ENCODE assay signal across 8 mouse cellular contexts in the genomic region with DNA sequence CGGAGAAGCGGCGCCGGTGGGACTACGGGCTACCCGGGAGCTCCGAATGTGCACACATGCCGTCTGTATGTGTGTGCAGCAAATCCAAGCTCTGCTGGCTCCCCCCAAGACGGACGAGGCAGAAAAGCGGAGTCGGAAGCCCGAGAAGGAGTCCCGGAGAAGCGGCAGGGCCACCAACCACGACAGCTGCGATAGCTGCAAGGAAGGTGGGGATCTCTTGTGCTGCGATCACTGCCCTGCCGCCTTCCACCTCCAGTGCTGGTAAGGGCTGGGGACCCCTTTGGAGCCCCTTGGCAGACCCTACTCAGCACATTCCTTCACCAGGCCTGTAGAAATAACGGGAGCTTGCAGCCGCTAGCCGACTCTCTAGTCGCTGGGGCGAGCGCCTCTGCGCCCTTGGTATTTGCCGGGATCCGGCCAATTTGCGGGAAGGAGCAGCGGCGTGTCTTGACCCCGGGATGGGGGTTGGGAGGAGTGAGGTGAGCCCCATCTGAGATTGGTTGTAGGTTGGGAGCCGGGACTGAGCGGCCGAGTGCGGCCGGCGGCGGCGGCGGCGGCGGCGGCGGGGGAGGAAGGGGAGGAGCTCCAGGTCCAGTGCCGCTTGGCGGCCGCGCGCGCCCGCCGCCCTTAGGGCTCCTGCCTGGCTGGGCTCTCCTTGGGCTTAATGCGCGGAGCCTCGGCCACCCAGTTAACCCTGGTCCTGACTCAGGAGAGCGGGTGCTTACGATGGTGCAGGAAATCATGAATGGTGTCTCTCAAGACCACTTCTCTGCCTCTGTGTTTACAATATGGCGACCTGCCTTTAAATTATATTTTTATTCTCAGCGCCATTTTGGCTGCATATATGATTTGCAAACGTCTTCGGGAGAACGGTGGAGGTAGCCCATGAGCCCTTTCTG. TPM values are rescaled to one million over a fixed set of nuclear protein-coding genes. Genes with fewer than 3 reads are reported as not detected.
DNase-seq lines count a peak whose midpoint lies in the region; TF ChIP-seq lines count a peak whose summit lies in the region.

No protein-coding gene starts in this region.

- peak overlapping the region; percentile 83 to 96 (median 88) for H3K4me3 ChIP-seq in CH12.LX (replicated peaks in 1 of 3; ENCODE audit: low read depth in 2 of 3, low read length in 2 of 3, poor library complexity in 1 of 3)
- peak overlapping the region; percentile 100 for H3K4me3 ChIP-seq in forebrain, embryonic 10.5 days
- H3K4me3 ChIP-seq in lung, adult 2 months (replicated peaks; ENCODE audit: extremely low read depth, low read depth, low read length), result peak overlapping the region; percentile 99

- in situ Hi-C loops in CH12.LX (cut with MboI; ENCODE audit: low pct_ligation_motif_present, low pct_unique_long_range_greater_than_20kb, low sequenced_read_pairs), result no loop called here

- peaks cover 14 to 39% of the 10 kb centered on the region in 2 experiments for H3K36me3 ChIP-seq in CH12.LX (replicated peaks in 1 of 2; ENCODE audit: control insufficient read depth in 1 of 2, insufficient read depth in 1 of 2, low read length in 1 of 2)
- H3K36me3 ChIP-seq in forebrain, embryonic 10.5 days (replicated peaks), result peaks cover 42% of the 10 kb centered on the region

- peaks cover 5 to 43% of the 10 kb centered on the region in 2 experiments for H3K4me1 ChIP-seq in CH12.LX (ENCODE audit: control insufficient read depth in 1 of 2, insufficient read depth in 2 of 2)
- peaks cover 28% of the 10 kb centered on the region for H3K4me1 ChIP-seq in forebrain, embryonic 10.5 days
- peaks cover 6% of the 10 kb centered on the region; the same call in 1 of the 2 replicates for H3K4me1 ChIP-seq in lung, adult 2 months (ENCODE audit: control insufficient read depth, insufficient read depth, low read length)

- TF ChIP-seq CTCF in CH12.LX (conservative IDR thresholded peaks at IDR 0.05 in 1 of 2, IDR thresholded peaks at IDR 0.05 in 1 of 2; ENCODE audit: low read depth in 2 of 2, low read length in 2 of 2), result no peak
- TF ChIP-seq CTCF in brain, embryonic 14.5 days (IDR thresholded peaks at IDR 0.05; ENCODE audit: borderline replicate concordance, extremely low read depth, insufficient read depth, insufficient read length), result no peak
- TF ChIP-seq CTCF in lung, adult 2 months (IDR thresholded peaks at IDR 0.05; ENCODE audit: insufficient read depth, low read length), result no peak

- TF ChIP-seq EP300 in CH12.LX (IDR thresholded peaks at IDR 0.05; ENCODE audit: low read length), result no peak

- peak overlapping the region; percentile 99 for H3K9ac ChIP-seq in CH12.LX (ENCODE audit: insufficient read depth, low read depth)

- DNase-seq in CH12.LX (ENCODE audit: extremely low read depth), result peak; percentile 51
- peak; percentile 81 for DNase-seq in brain, embryonic 14.5 days (ENCODE audit: low read depth)
- DNase-seq in forebrain, embryonic 10.5 days (ENCODE audit: extremely low spot score, low spot score), result peak; percentile 82
- peak; percentile 75 for DNase-seq in heart, postnatal 14 days
- peak; percentile 38 for DNase-seq in large intestine, adult 2 months (ENCODE audit: low read depth, low spot score)
- peak; percentile 83 for DNase-seq in lung, adult 2 months
- peak; percentile 62 for DNase-seq in ovary, postnatal 14 days (ENCODE audit: low spot score)
- DNase-seq in thymus, postnatal 10 days (ENCODE audit: low spot score in 2 of 2), result peak; percentile 55 to 57

- peak; percentile 74 for TF ChIP-seq POLR2A in CH12.LX (IDR thresholded peaks at IDR 0.05; ENCODE audit: low read depth, low read length)
- TF ChIP-seq POLR2A in brain, embryonic 14.5 days (IDR thresholded peaks at IDR 0.05; ENCODE audit: borderline replicate concordance, extremely low read depth, insufficient read depth, insufficient read length, poor library complexity, severe bottlenecking), result peak; percentile 70; the same call in 1 of the 2 replicates
- peak; percentile 78; the same call in 1 of the 2 replicates for TF ChIP-seq POLR2A in lung, adult 2 months (IDR thresholded peaks at IDR 0.05; ENCODE audit: borderline replicate concordance, extremely low read depth, low read depth, low read length)

- peak overlapping the region; percentile 84 for H3K27ac ChIP-seq in CH12.LX (ENCODE audit: insufficient read depth, low read depth)
- peak overlapping the region; percentile 97 for H3K27ac ChIP-seq in forebrain, embryonic 10.5 days

- peak overlapping the region; percentile 84 for H3K4me2 ChIP-seq in CH12.LX (ENCODE audit: insufficient read depth, low read depth, poor library complexity, severe bottlenecking)

- dilution Hi-C loops in CH12.LX (cut with MboI; ENCODE audit: extremely low pct_ligation_motif_present, extremely low pct_unique_long_range_greater_than_20kb, low sequenced_read_pairs), result no loop called here

- H3K9me3 ChIP-seq in CH12.LX (replicated peaks; ENCODE audit: low read length), result no peaks in the 10 kb centered on the region
- no peaks in the 10 kb centered on the region for H3K9me3 ChIP-seq in forebrain, embryonic 10.5 days

- H3K27me3 ChIP-seq in CH12.LX (replicated peaks), result no peaks in the 10 kb centered on the region
- H3K27me3 ChIP-seq in forebrain, embryonic 10.5 days (ENCODE audit: poor library complexity, severe bottlenecking), result no peaks in the 10 kb centered on the region

- intact Hi-C loops in heart, postnatal 14 days (cut with DNase I), result no loop called here

- 1% methylated on average over 63 of the region's 63 CpGs for WGBS in forebrain, embryonic 10.5 days
- under 1% methylated on average over 57 of the region's 63 CpGs for WGBS in large intestine, adult 2 months
- WGBS in lung, adult 2 months, result under 1% methylated on average over 57 of the region's 63 CpGs

- no peak for TF ChIP-seq RAD21 in CH12.LX (IDR thresholded peaks at IDR 0.05; ENCODE audit: low read depth, low read length)

- H3K79me2 ChIP-seq in CH12.LX (replicated peaks; ENCODE audit: control insufficient read depth, extremely low read depth, insufficient read depth, poor library complexity, severe bottlenecking), result peaks cover 64% of the 10 kb centered on the region

TF ChIP-seq in CH12.LX, 34 proteins besides CTCF, POLR2A, EP300 and RAD21:
- peak; percentile 55; the same call in 1 of the 2 replicates for TF ChIP-seq MXI1 (IDR thresholded peaks at IDR 0.05; ENCODE audit: low read depth, low read length)
- 0 out of 2 replicates have a peak, but pooled peaks have one; percentile 53 for TF ChIP-seq CHD2 (IDR thresholded peaks at IDR 0.05; ENCODE audit: low read length)
- no peak for TF ChIP-seq USF2 (conservative IDR thresholded peaks at IDR 0.05; ENCODE audit: low read depth, low read length)
- TF ChIP-seq IRF4 (IDR thresholded peaks at IDR 0.05; ENCODE audit: low read depth, low read length), result no peak
- TF ChIP-seq POLR2AphosphoS2 (IDR thresholded peaks at IDR 0.05; ENCODE audit: low read depth, low read length), result no peak

RNA-seq across cellular contexts. Expression of a gene that starts 1.6 kb away (rescaled TPM):
- 28.4 and 30.5 TPM in 2 replicates for total RNA-seq in CH12.LX (2012; rRNA removed)
- total RNA-seq in CH12.LX (2014; rRNA removed), result 10.7 and 12.2 TPM in 2 replicates
- 59.7 and 61.8 TPM in 2 replicates for polyA plus RNA-seq in CH12.LX (2012; ENCODE audit: insufficient read length, low read depth)
- polyA plus RNA-seq in brain, embryonic 14.5 days (2012; rRNA removed), result 64.7 and 76.0 TPM in 2 replicates
- 17.0 and 20.7 TPM in 2 replicates for polyA plus RNA-seq in forebrain, embryonic 10.5 days (2016; fragmentation: Nextera tagmentation; extraction: Ambion mirVana)
- 10 to 100 TPM; 28.6 to 34.9 TPM for total RNA-seq in heart, postnatal 14 days (2021)
- polyA plus RNA-seq in large intestine, adult 2 months (2012; rRNA removed), result 27.0 and 41.8 TPM in 2 replicates
- 50.4 and 55.3 TPM in 2 replicates for polyA plus RNA-seq in lung, adult 2 months (2012; rRNA removed)

RNA-seq across cellular contexts. Expression of a gene that starts 47.9 kb away (rescaled TPM):
- total RNA-seq in CH12.LX (2012; rRNA removed) (37.7 and 39.0 TPM in 2 replicates), CH12.LX (2014; rRNA removed) (33.6 and 33.7 TPM in 2 replicates)
- 20.9 and 21.6 TPM in 2 replicates for polyA plus RNA-seq in CH12.LX (2012; ENCODE audit: insufficient read length, low read depth)
- polyA plus RNA-seq in brain, embryonic 14.5 days (2012; rRNA removed), result 30.9 and 38.7 TPM in 2 replicates
- 14.4 and 17.1 TPM in 2 replicates for polyA plus RNA-seq in forebrain, embryonic 10.5 days (2016; fragmentation: Nextera tagmentation; extraction: Ambion mirVana)
- total RNA-seq in heart, postnatal 14 days (2021), result 1 to 10 TPM; 3.8 to 3.9 TPM
- polyA plus RNA-seq in large intestine, adult 2 months (2012; rRNA removed), result 4.7 and 5.0 TPM in 2 replicates
- 7.9 and 8.7 TPM in 2 replicates for polyA plus RNA-seq in lung, adult 2 months (2012; rRNA removed)

RNA-seq across cellular contexts. Expression of a gene that starts 53.5 kb away (rescaled TPM):
- total RNA-seq in CH12.LX (2012; rRNA removed) (10.1 and 14.7 TPM in 2 replicates), CH12.LX (2014; rRNA removed) (4.3 and 5.2 TPM in 2 replicates)
- polyA plus RNA-seq in CH12.LX (2012; ENCODE audit: insufficient read length, low read depth), result 13.1 and 13.4 TPM in 2 replicates
- polyA plus RNA-seq in brain, embryonic 14.5 days (2012; rRNA removed), result 111 and 112 TPM in 2 replicates
- polyA plus RNA-seq in forebrain, embryonic 10.5 days (2016; fragmentation: Nextera tagmentation; extraction: Ambion mirVana), result 72.5 and 72.7 TPM in 2 replicates
- total RNA-seq in heart, postnatal 14 days (2021), result 10 to 100 TPM; 66.2 to 69.1 TPM
- polyA plus RNA-seq in large intestine, adult 2 months (2012; rRNA removed), result 27.9 and 33.9 TPM in 2 replicates
- 114 and 145 TPM in 2 replicates for polyA plus RNA-seq in lung, adult 2 months (2012; rRNA removed)

RNA-seq across cellular contexts. Expression of a gene that starts 53.6 kb away (rescaled TPM):
- total RNA-seq in CH12.LX (2012; rRNA removed) (0.04 TPM in 1 of 2 replicates, not detected in the other), CH12.LX (2014; rRNA removed) (not detected in 2 replicates)
- 0.45 TPM in 1 of 2 replicates, not detected in the other for polyA plus RNA-seq in CH12.LX (2012; ENCODE audit: insufficient read length, low read depth)
- polyA plus RNA-seq in brain, embryonic 14.5 days (2012; rRNA removed), result 173 and 174 TPM in 2 replicates
- polyA plus RNA-seq in forebrain, embryonic 10.5 days (2016; fragmentation: Nextera tagmentation; extraction: Ambion mirVana), result 2.8 and 4.3 TPM in 2 replicates
- under 1 TPM; 0.22 to 0.50 TPM for total RNA-seq in heart, postnatal 14 days (2021)
- 0.18 and 0.48 TPM in 2 replicates for polyA plus RNA-seq in large intestine, adult 2 months (2012; rRNA removed)
- polyA plus RNA-seq in lung, adult 2 months (2012; rRNA removed), result 0.12 and 0.19 TPM in 2 replicates

Comparison
In these comparisons a context has a peak if more than half of its experiments do, and no peak if none do; other contexts are left out.
1. Peak in every context shown above with its lines: DNase-seq, H3K4me3 ChIP-seq and H3K27ac ChIP-seq.